Mouse (Mus musculus): Measurements from ENCODE around the gene Luc7l. TPM values are rescaled to one million over a fixed set of nuclear protein-coding genes. Genes with fewer than 3 reads are reported as not detected.

The Luc7l gene
- total and polyA plus RNA-seq, 2 experiments from 2014 or later: 82.7 to 84.5 TPM

DNA sequence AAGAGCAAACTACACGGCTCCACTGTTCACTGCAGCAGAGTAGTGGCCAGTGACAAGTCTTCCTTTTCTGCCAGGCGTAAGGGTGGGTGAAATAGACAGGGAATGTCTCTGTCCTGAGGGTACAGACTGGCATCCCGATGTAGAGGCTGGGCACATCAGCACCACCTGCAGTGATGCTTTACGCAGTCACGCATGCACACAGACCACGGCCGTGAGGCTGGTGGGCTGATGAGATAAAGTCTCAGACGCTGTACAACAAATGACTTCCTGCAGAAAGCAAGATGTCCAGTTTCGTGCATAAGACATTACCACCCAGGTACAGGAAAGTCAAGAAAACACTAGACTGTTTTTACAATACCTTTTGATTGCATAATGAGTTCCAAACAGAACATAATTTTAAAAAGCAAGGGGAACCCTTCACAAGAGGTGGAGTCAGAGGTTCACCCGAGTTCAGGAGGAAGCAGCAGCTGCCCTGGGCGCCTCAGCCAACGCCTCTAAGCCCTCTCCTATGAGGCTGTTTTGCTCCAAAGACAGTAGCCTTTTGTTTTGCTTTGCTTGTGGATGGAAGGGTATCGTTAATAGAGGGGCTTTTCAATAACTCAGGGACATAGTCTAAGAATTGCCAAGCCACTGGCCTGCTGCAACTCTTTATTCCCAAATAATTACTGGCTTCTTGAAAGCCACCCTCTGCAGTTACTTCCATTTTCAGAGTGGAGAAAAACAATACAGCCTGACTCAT, 17.4 kb upstream of the Luc7l start:
- Histone ChIP-seq H3K36me3 (ENCODE audit: insufficient read depth, low read length) (no peaks in the 10 kb centered on the region), H3K27me3 (ENCODE audit: insufficient read depth, low read length) (no peaks in the 10 kb centered on the region), H3K9ac (replicated peaks; ENCODE audit: low read length) (no peak overlapping the region), H3K27ac (peak overlapping the region; percentile 66), H3K9me3 (ENCODE audit: low read length) (no peaks in the 10 kb centered on the region), H3K4me1 (ENCODE audit: insufficient read depth, low read length) (no peaks in the 10 kb centered on the region), H3K4me2 (ENCODE audit: low read depth, low read length) (no peak overlapping the region), H3K4me3 (ENCODE audit: low read length) (no peak overlapping the region)
- WGBS: 52% methylated on average over 13 of the region's 13 CpGs
- DNase-seq (ENCODE audit: low spot score): no peak
- no peak for TF ChIP-seq CTCF (IDR thresholded peaks at IDR 0.05; ENCODE audit: low read depth)
- no peak for ATAC-seq

DNA sequence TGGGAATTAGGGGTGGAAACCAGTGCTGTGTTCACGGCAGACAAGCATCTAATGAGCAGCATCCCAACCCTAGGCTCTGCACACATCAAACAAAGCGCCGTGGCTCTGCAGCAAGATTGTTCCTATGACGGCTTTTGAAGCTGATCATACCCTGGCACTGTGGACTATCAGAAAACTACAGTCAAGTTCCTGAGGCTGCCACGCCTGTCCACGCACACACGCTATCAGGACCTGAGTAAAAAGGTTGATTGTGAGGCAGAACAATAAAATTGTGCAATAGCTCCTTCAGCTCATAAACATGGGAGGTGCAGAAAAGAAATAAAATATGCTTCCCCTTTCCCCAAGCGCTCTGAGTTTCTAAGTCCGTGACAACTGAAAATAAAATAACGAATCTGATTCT, 15.0 kb upstream of the Luc7l start:
- no peaks in the 10 kb centered on the region for H3K4me1 ChIP-seq (ENCODE audit: insufficient read depth, low read length)
- no peak overlapping the region for H3K4me2 ChIP-seq (ENCODE audit: low read depth, low read length)
- no peaks in the 10 kb centered on the region for H3K27me3 ChIP-seq (ENCODE audit: insufficient read depth, low read length)
- DNase-seq (ENCODE audit: low spot score) (no peak), ATAC-seq (no peak)
- H3K9ac ChIP-seq (replicated peaks; ENCODE audit: low read length): no peak overlapping the region
- WGBS: 88% methylated on average over 10 of the region's 10 CpGs
- H3K27ac ChIP-seq: no peak overlapping the region
- H3K9me3 ChIP-seq (ENCODE audit: low read length): no peaks in the 10 kb centered on the region
- H3K4me3 ChIP-seq (ENCODE audit: low read length): no peak overlapping the region
- TF ChIP-seq CTCF (IDR thresholded peaks at IDR 0.05; ENCODE audit: low read depth): no peak
- H3K36me3 ChIP-seq (ENCODE audit: insufficient read depth, low read length): no peaks in the 10 kb centered on the region

DNA sequence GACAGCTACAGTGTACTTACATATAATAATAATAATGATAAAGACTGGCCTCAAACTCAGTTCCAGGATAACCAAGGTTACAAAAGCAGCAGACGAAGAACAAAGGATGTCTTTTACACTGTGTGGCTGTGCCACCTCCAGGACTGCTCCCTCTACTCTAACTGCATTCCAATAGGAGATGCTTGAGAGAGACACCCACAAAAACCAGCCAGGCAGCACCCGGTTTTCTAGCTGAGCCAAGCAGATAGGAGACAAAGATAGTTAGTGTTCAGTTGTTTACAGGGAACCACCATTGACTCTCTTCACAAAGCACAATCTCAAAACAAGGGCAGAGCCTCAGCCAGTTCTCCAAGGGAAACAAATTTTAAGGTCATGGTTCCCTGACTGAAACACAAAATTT, 13.1 kb upstream of the Luc7l start:
- H3K27me3 ChIP-seq (ENCODE audit: insufficient read depth, low read length): no peaks in the 10 kb centered on the region
- DNase-seq (ENCODE audit: low spot score): no peak
- ATAC-seq: no peak
- H3K4me1 ChIP-seq (ENCODE audit: insufficient read depth, low read length): no peaks in the 10 kb centered on the region
- H3K36me3 ChIP-seq (ENCODE audit: insufficient read depth, low read length): no peaks in the 10 kb centered on the region
- WGBS: 63% methylated on average over 2 of the region's 2 CpGs
- no peak overlapping the region for H3K4me2 ChIP-seq (ENCODE audit: low read depth, low read length)
- no peak overlapping the region for H3K4me3 ChIP-seq (ENCODE audit: low read length)
- TF ChIP-seq CTCF (IDR thresholded peaks at IDR 0.05; ENCODE audit: low read depth): no peak
- no peak overlapping the region for H3K27ac ChIP-seq
- H3K9me3 ChIP-seq (ENCODE audit: low read length): no peaks in the 10 kb centered on the region
- H3K9ac ChIP-seq (replicated peaks; ENCODE audit: low read length): no peak overlapping the region

DNA sequence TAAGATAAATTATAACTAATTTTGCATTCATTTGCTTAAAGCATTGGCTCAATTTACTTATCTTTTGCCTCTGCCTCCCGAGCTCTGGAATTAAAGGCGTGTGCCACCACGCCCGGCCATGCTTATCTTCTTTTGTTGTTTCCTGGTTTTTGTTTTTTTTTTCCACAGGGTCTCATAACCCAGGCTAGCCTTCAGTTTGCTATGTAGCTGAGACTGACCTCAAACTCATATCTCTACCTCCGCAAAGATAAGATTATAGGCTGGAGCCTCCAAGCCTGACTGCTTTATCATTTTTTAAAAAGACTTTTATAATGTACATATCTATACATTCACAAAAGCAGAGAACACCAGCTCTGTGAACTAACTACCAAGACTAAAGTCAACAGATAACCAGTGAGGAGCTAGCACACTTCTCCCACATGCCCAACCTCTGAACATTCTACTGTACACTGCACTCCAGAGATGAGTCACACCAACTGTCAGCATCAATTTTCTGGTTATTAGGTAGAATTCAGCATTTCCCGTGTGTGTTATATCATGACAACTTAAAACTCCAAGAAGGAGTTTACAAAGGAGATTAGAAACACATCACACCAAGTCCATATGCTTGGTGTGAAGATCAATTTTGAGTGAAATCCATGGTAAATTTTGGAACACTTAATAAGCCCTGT, 12.4 kb upstream of the Luc7l start:
- no peaks in the 10 kb centered on the region for H3K36me3 ChIP-seq (ENCODE audit: insufficient read depth, low read length)
- no peaks in the 10 kb centered on the region for H3K9me3 ChIP-seq (ENCODE audit: low read length)
- H3K4me1 ChIP-seq (ENCODE audit: insufficient read depth, low read length): no peaks in the 10 kb centered on the region
- ATAC-seq (no peak), DNase-seq (ENCODE audit: low spot score) (no peak)
- no peaks in the 10 kb centered on the region for H3K27me3 ChIP-seq (ENCODE audit: insufficient read depth, low read length)
- no peak overlapping the region for H3K4me2 ChIP-seq (ENCODE audit: low read depth, low read length)
- H3K27ac ChIP-seq: no peak overlapping the region
- H3K4me3 ChIP-seq (ENCODE audit: low read length): no peak overlapping the region
- H3K9ac ChIP-seq (replicated peaks; ENCODE audit: low read length): no peak overlapping the region
- WGBS: 88% methylated on average over 6 of the region's 6 CpGs
- no peak for TF ChIP-seq CTCF (IDR thresholded peaks at IDR 0.05; ENCODE audit: low read depth)

DNA sequence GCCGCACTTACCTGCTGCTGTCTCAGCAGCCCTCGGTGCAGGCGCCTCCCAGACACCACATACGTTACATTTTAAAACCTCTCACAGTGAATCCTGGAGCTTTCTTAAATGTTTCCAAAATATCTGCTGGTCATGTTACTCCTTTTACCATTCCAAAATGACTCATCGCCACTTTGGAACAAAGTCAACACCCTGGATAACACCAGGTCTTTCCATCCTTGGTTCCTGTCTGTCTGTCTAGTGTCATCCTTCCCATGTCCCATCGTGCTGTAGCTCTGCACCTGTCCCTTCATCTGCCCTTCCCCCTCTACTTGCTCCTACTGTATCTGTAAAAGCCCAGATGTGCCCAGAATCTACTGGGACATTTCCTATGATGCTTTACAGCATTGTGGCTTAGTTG, 11.7 kb upstream of the Luc7l start:
- DNase-seq (ENCODE audit: low spot score) (no peak), ATAC-seq (no peak)
- H3K4me2 ChIP-seq (ENCODE audit: low read depth, low read length): no peak overlapping the region
- no peak for TF ChIP-seq CTCF (IDR thresholded peaks at IDR 0.05; ENCODE audit: low read depth)
- no peak overlapping the region for H3K9ac ChIP-seq (replicated peaks; ENCODE audit: low read length)
- H3K4me1 ChIP-seq (ENCODE audit: insufficient read depth, low read length): no peaks in the 10 kb centered on the region
- H3K36me3 ChIP-seq (ENCODE audit: insufficient read depth, low read length): no peaks in the 10 kb centered on the region
- H3K4me3 ChIP-seq (ENCODE audit: low read length): no peak overlapping the region
- H3K27me3 ChIP-seq (ENCODE audit: insufficient read depth, low read length): no peaks in the 10 kb centered on the region
- no peak overlapping the region for H3K27ac ChIP-seq
- H3K9me3 ChIP-seq (ENCODE audit: low read length): no peaks in the 10 kb centered on the region
- 87% methylated on average over 6 of the region's 6 CpGs for WGBS

DNA sequence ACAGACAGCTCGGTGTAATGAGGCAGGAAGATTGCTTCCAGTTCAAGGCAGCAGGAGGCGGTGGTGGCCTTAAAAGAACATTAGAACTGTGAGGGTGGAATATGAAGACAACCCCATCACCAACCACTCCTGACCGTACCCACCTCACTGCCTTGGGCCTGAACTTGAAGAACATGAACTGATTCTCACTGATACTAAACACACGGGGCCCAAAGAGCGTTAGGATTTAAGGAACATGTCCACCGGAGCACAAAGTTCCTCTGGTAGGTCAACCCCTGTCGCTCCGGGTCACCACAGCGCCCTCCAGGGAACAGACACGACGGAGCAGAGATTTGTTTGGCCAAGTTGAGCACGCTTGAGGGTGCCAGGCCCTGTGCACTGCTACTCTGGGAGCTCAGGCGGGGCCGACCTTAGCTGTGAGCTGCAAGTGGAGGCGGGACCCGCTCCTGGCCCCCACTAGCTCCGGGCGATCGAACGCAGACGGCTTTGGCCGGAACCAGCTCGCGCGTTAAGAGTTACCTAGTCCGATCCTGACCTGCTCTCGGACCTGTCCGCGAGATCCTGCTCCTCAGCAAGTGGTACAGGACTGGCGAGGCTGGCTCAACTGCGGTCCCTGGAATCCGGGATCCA, 9.1 kb upstream of the Luc7l start:
- ATAC-seq: peak; percentile 36
- Histone ChIP-seq H3K4me2 (ENCODE audit: low read depth, low read length) (peak overlapping the region; percentile 75), H3K4me1 (ENCODE audit: insufficient read depth, low read length) (no peaks in the 10 kb centered on the region), H3K4me3 (ENCODE audit: low read length) (peak overlapping the region; percentile 57), H3K27me3 (ENCODE audit: insufficient read depth, low read length) (no peaks in the 10 kb centered on the region), H3K9me3 (ENCODE audit: low read length) (no peaks in the 10 kb centered on the region), H3K9ac (replicated peaks; ENCODE audit: low read length) (peak overlapping the region; percentile 72), H3K36me3 (ENCODE audit: insufficient read depth, low read length) (no peaks in the 10 kb centered on the region), H3K27ac (peak overlapping the region; percentile 74)
- TF ChIP-seq CTCF (IDR thresholded peaks at IDR 0.05; ENCODE audit: low read depth): peak; percentile 53
- DNase-seq (ENCODE audit: low spot score): peak; percentile 62
- under 1% methylated on average over 32 of the region's 32 CpGs for WGBS
